Mouse (Mus musculus): Measurements from ENCODE around the gene Zfp658. TPM values are rescaled to one million over a fixed set of nuclear protein-coding genes. Genes with fewer than 3 reads are reported as not detected.

The Zfp658 gene
- total RNA-seq, 1 experiment, result 2.1 TPM

DNA sequence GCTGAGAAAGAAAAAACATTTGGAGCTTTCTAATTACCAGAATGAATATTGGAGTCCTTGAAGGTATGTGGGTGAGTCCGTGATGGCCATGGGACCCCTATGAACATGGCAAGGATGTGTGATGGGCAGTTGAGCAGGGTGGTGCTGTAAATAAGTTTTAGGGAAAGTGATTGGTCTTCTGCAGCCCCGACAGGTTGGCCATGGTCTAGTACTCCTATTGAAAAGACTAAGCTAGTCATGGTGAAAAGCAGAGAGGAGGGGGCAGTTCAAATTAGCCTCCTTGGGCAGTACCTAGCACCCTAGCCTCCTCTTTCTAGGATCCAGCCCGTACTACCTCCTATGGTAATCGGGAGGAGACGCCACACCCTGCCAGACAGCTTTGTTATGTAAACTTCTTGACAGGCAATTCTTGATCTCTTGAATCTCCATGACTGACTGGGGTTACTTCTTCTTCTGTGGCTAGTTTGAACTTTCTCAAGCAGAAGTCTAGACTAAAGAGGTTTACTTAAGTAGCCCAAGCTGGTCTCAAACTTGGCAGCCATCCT, 45.8 kb downstream of the Zfp658 start:
- in situ Hi-C loops (cut with MboI; ENCODE audit: low sequenced_read_pairs in 2 of 2, unreplicated experiment in 2 of 2), result no loop called here
- H3K9me3 ChIP-seq (ENCODE audit: control insufficient read depth, insufficient read depth, low read depth, low read length), result no peaks in the 10 kb centered on the region
- H3K27ac ChIP-seq (ENCODE audit: insufficient read depth, low read depth, low read length, poor library complexity, severe bottlenecking), result peak overlapping the region; percentile 78
- peak overlapping the region; percentile 81 for H3K9ac ChIP-seq (ENCODE audit: insufficient read depth, low read depth, low read length, poor library complexity, severe bottlenecking)
- H3K4me3 ChIP-seq (ENCODE audit: insufficient read depth in 1 of 2, low read depth in 1 of 2, low read length in 2 of 2, poor library complexity in 1 of 2, severe bottlenecking in 1 of 2), result peak overlapping the region; percentile 71 to 86
- TF ChIP-seq MAFK (IDR thresholded peaks at IDR 0.05; ENCODE audit: insufficient read depth, low read depth, low read length) (0 out of 2 replicates have a peak, but pooled peaks have one; percentile 39), CHD2 (IDR thresholded peaks at IDR 0.05; ENCODE audit: low read depth, low read length) (peak; percentile 31; the same call in 1 of the 2 replicates), ZNF384 (IDR thresholded peaks at IDR 0.05; ENCODE audit: low read depth, low read length) (no peak)
- H3K4me1 ChIP-seq (ENCODE audit: control insufficient read depth in 2 of 2, insufficient read depth in 2 of 2, low read length in 2 of 2, poor library complexity in 1 of 2), result peaks cover 9 to 16% of the 10 kb centered on the region in 2 experiments
- peaks cover 12% of the 10 kb centered on the region; the same call in 1 of the 2 replicates for H3K36me3 ChIP-seq (ENCODE audit: control insufficient read depth, insufficient read depth, low read length, poor library complexity, severe bottlenecking)
- DNase-seq (ENCODE audit: low read depth, low spot score), result peak; percentile 70

GRCm38 (mm10) chr7:43608316-43608824, 46.3 kb downstream of the Zfp658 start:
- peak overlapping the region; percentile 55 to 60 for H3K4me3 ChIP-seq (ENCODE audit: insufficient read depth in 1 of 2, low read depth in 1 of 2, low read length in 2 of 2, poor library complexity in 1 of 2, severe bottlenecking in 1 of 2)
- in situ Hi-C loops (cut with MboI; ENCODE audit: low sequenced_read_pairs in 2 of 2, unreplicated experiment in 2 of 2), result no loop called here
- H3K4me1 ChIP-seq (ENCODE audit: control insufficient read depth in 2 of 2, insufficient read depth in 2 of 2, low read length in 2 of 2, poor library complexity in 1 of 2), result peaks cover 9 to 16% of the 10 kb centered on the region in 2 experiments; a peak in 3 of 4 replicates
- peak; percentile 21 for DNase-seq (ENCODE audit: low read depth, low spot score)
- H3K9ac ChIP-seq (ENCODE audit: insufficient read depth, low read depth, low read length, poor library complexity, severe bottlenecking), result peak overlapping the region; percentile 44; the same call in 1 of the 2 replicates
- TF ChIP-seq CHD2 (IDR thresholded peaks at IDR 0.05; ENCODE audit: low read depth, low read length) (no peak), HCFC1 (IDR thresholded peaks at IDR 0.05; ENCODE audit: borderline replicate concordance, insufficient read depth, low read length) (no peak), ZC3H11A (IDR thresholded peaks at IDR 0.05; ENCODE audit: borderline replicate concordance, low read depth, low read length) (no peak), MAFK (IDR thresholded peaks at IDR 0.05; ENCODE audit: insufficient read depth, low read depth, low read length) (no peak), ZNF384 (IDR thresholded peaks at IDR 0.05; ENCODE audit: low read depth, low read length) (no peak; the same call in 1 of the 2 replicates)
- peak overlapping the region; percentile 68 for H3K27ac ChIP-seq (ENCODE audit: insufficient read depth, low read depth, low read length, poor library complexity, severe bottlenecking)
- H3K9me3 ChIP-seq (ENCODE audit: control insufficient read depth, insufficient read depth, low read depth, low read length), result no peaks in the 10 kb centered on the region
- H3K36me3 ChIP-seq (ENCODE audit: control insufficient read depth, insufficient read depth, low read length, poor library complexity, severe bottlenecking), result peaks cover 14% of the 10 kb centered on the region; the same call in 1 of the 2 replicates

- no peak overlapping the region for H3K4me3 ChIP-seq (ENCODE audit: insufficient read depth in 1 of 2, low read depth in 1 of 2, low read length in 2 of 2, poor library complexity in 1 of 2, severe bottlenecking in 1 of 2)
- H3K36me3 ChIP-seq (ENCODE audit: control insufficient read depth, insufficient read depth, low read length, poor library complexity, severe bottlenecking), result peaks cover 44% of the 10 kb centered on the region
- TF ChIP-seq ZC3H11A (IDR thresholded peaks at IDR 0.05; ENCODE audit: borderline replicate concordance, low read depth, low read length), result no peak
- no peak for TF ChIP-seq ZNF384 (IDR thresholded peaks at IDR 0.05; ENCODE audit: low read depth, low read length)
- no peak for TF ChIP-seq MAFK (IDR thresholded peaks at IDR 0.05; ENCODE audit: insufficient read depth, low read depth, low read length)
- no peak for TF ChIP-seq HCFC1 (IDR thresholded peaks at IDR 0.05; ENCODE audit: borderline replicate concordance, insufficient read depth, low read length)
- no peak for TF ChIP-seq CHD2 (IDR thresholded peaks at IDR 0.05; ENCODE audit: low read depth, low read length)
- in situ Hi-C loops (cut with MboI; ENCODE audit: low sequenced_read_pairs in 2 of 2, unreplicated experiment in 2 of 2), result no loop called here
- no peaks in the 10 kb centered on the region for H3K9me3 ChIP-seq (ENCODE audit: control insufficient read depth, insufficient read depth, low read depth, low read length)
- no peak overlapping the region for H3K9ac ChIP-seq (ENCODE audit: insufficient read depth, low read depth, low read length, poor library complexity, severe bottlenecking)
- H3K27ac ChIP-seq (ENCODE audit: insufficient read depth, low read depth, low read length, poor library complexity, severe bottlenecking), result no peak overlapping the region
- peaks cover 0 to 3% of the 10 kb centered on the region in 2 experiments; a peak in 2 of 4 replicates for H3K4me1 ChIP-seq (ENCODE audit: control insufficient read depth in 2 of 2, insufficient read depth in 2 of 2, low read length in 2 of 2, poor library complexity in 1 of 2)
- DNase-seq (ENCODE audit: low read depth, low spot score), result no peak
Measured at GRCm38 (mm10) chr7:43613816-43614551, 51.9 kb downstream of the Zfp658 start.

- in situ Hi-C loops (cut with MboI; ENCODE audit: low sequenced_read_pairs in 2 of 2, unreplicated experiment in 2 of 2), result no loop called here
- Histone ChIP-seq H3K27ac (ENCODE audit: insufficient read depth, low read depth, low read length, poor library complexity, severe bottlenecking) (no peak overlapping the region), H3K4me1 (ENCODE audit: control insufficient read depth in 2 of 2, insufficient read depth in 2 of 2, low read length in 2 of 2, poor library complexity in 1 of 2) (peaks cover 0 to 3% of the 10 kb centered on the region in 2 experiments; a peak in 2 of 4 replicates), H3K9me3 (ENCODE audit: control insufficient read depth, insufficient read depth, low read depth, low read length) (no peaks in the 10 kb centered on the region), H3K4me3 (ENCODE audit: insufficient read depth in 1 of 2, low read depth in 1 of 2, low read length in 2 of 2, poor library complexity in 1 of 2, severe bottlenecking in 1 of 2) (no peak overlapping the region), H3K9ac (ENCODE audit: insufficient read depth, low read depth, low read length, poor library complexity, severe bottlenecking) (no peak overlapping the region), H3K36me3 (ENCODE audit: control insufficient read depth, insufficient read depth, low read length, poor library complexity, severe bottlenecking) (peaks cover 5% of the 10 kb centered on the region)
- no peak for DNase-seq (ENCODE audit: low read depth, low spot score)
- TF ChIP-seq HCFC1 (IDR thresholded peaks at IDR 0.05; ENCODE audit: borderline replicate concordance, insufficient read depth, low read length), result no peak
- TF ChIP-seq ZNF384 (IDR thresholded peaks at IDR 0.05; ENCODE audit: low read depth, low read length), result no peak
- TF ChIP-seq ZC3H11A (IDR thresholded peaks at IDR 0.05; ENCODE audit: borderline replicate concordance, low read depth, low read length), result no peak
- no peak for TF ChIP-seq MAFK (IDR thresholded peaks at IDR 0.05; ENCODE audit: insufficient read depth, low read depth, low read length)
- no peak for TF ChIP-seq CHD2 (IDR thresholded peaks at IDR 0.05; ENCODE audit: low read depth, low read length)
Measured at GRCm38 (mm10) chr7:43622927-43623326, 60.9 kb downstream of the Zfp658 start.

Data from ES-E14 (cell line).